Mouse (Mus musculus): Measurements from ENCODE around the gene Tnfrsf13b.

Tnfrsf13b gene

DNA sequence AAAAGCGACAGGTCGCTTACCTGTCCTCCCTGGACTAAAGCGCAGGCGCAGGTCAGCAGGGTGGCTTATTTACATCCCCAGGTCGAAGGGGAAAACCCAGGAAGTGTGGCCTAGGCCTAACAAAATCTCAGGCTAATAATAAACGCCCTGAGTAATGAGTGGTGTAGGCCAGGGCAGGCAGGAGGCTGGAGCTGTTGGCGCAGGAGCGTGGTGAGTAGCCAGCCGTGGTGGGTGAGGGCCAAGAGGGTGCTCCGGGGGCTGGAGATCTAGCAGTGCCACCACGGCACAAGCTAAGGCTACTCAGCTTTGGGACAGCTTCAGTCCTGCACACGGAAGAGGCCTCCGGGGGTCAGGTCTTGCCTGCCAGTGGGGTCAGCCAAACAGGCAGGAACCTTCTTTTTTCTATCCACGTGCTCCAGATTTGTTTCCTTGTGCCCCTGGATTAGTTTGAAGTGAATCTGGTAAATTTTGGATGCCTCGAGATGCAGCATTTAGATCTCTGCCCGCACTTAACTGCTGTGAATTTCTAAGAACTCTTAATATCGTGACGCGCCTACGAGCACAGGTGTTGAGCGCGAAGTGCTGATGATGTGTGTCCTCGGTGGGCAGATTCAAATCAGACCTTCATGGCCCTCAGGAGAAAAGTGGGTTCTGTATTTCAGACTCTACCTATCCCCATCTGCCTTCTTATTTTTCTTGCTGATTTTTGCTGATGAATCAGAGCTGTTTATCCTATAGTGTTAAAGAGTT is at the start of gene Tnfrsf13b:
Tnfrsf13b (plus strand) TSS at position 150 of the 750 bp plus-strand sequence.
- ChIA-PET CTCF (interaction anchor here in 2 of 4 experiments (0.7 to 1.2 kb wide), 2 partner anchors 17 to 220 kb away, joined by 3 to 4 read pairs; no protein-coding TSS in a partner anchor), POLR2A (interaction anchor here in 2 of 4 experiments (0.6 to 1.0 kb wide), 3 partner anchors 10 to 684 kb away, joined by 3 to 5 read pairs (median 3); no protein-coding TSS in a partner anchor)

DNA sequence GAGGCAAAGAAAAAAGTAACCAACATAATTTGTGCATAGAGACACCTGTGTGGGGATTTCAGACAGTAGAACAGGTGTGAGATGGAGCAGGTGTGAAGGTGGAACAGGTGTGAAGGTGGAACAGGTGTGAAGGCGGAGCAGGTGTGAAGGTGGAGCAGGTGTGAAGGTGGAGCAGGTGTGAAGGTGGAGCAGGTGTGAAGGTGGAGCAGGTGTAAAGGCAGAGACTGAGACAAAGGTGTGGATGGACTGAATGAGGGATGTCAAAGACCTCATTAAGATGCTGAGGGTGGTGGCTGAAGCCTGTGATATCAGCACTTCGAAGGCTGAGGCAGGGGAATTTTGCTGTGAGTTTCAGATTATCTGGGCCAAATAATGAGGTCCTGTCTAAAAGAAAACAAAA is 44.9 kb upstream of the Tnfrsf13b start:
- POLR2A ChIA-PET = no interaction called here
- CTCF ChIA-PET = no interaction called here

DNA sequence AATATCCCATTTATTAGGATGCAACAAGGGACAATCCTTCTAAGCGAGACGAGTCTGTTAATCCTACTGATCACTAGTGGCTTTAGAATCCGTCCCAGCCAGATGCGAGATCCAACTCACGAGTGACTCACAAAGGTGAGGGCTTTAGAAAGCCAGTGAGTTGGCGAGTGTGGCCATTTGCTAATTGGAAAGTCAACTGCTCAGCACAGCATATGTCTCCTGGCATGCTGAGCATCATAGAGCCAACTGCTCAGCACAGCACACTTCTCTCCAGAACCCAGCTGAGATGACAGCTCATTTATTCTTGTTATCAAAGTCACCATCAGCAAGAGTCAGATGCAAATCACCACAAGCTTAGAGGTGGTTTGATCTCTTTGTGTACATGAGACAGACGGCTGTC is 36.4 kb upstream of the Tnfrsf13b start:
- POLR2A ChIA-PET = interaction anchor here in 2 of 4 experiments (0.7 to 1.5 kb wide), 4 partner anchors 13 to 227 kb away, joined by 3 to 5 read pairs (median 4); partner anchors contain the start of gene Map2k3 (in 1 of the 2)
- CTCF ChIA-PET = interaction anchor here in 2 of 4 experiments (0.6 to 1.2 kb wide), 5 partner anchors 138 to 327 kb away, joined by 3 to 4 read pairs (median 3); partner anchors contain the start of gene Map2k3 (in 1 of the 2)

DNA sequence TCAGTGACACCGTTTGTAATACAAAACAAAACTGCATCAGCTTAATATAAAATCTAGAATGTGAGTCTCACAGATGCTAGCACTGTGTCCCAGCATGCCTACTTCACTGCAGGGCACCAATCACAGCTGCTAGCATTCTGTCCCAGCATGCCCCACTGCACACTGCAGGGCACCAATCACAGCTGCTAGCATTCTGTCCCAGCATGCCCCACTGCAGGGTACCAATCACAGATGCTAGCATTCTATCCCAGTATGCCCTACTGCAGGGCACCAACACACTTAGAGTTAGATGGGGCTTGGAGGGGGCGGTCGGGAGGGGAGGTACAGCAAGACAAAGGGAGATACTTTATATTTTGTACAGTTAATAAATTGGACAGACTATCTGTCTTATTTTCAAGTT is 35.4 kb upstream of the Tnfrsf13b start:
- CTCF ChIA-PET = interaction anchor here in 2 of 4 experiments (0.6 to 1.2 kb wide), 3 partner anchors 79 to 164 kb away, joined by 3 to 6 read pairs (median 4); partner anchors contain the start of gene Map2k3 (in 1 of the 2)
- POLR2A ChIA-PET = interaction anchor here in 1 of 4 experiments (0.5 to 0.7 kb wide), 2 partner anchors 139 to 1045 kb away, joined by 6 read pairs; no protein-coding TSS in a partner anchor

DNA sequence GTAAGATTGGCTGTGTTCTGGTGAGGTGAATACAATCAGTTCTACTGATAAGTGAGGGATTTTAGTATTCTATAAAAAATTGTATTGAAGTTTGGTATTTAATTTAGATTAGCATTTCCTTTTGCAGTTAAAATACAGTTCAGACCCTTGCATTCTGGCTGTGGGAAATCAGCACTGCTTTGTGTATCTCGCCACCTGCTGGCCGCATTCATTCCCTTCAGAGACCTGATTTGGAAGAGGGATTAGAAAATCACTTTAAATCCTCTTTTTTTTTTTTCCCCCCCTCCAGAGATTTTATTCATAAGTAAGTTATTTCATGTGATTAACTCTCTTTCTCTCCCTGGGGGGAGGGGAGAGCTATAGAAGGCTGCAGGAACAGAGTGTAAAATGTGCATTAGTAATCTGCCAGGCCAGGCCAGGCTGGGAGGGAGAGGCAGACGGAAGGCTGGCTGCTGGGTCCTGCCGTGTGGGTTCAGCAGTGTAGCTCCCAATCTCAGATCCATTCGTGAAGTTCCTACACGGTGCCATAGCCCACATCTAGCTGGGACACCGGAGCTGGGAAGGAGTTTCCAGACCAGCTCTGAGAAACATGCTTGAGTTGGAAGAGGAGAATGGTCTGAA is 34.8 kb upstream of the Tnfrsf13b start:
- CTCF ChIA-PET = interaction anchor here in 3 of 4 experiments (0.6 to 0.7 kb wide), 3 partner anchors 80 to 184 kb away, joined by 3 to 6 read pairs (median 3); no protein-coding TSS in a partner anchor
- POLR2A ChIA-PET = no interaction called here

DNA sequence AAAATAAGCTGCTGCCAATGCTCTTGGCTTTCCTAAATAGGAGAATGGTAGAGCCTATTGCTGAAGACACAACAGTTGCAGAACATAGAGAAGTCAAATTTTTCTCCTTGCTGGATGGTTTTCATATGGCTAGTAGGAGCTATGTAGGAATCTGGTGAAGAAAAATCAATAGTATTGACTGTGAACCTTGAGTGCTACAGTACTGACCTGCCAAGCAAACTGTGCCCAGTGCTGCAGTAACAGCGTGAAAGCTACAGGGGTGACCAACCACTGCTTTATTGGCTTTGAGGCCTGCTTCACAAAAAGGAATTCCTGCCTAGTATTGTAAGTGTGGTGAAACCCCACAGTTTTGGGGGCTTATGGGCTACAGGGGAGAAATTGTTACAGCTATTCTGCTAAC is 28.5 kb upstream of the Tnfrsf13b start:
- ChIA-PET POLR2A (interaction anchor here in 2 of 4 experiments (0.5 to 1.1 kb wide), 2 partner anchors 77 to 259 kb away, joined by 4 to 7 read pairs; partner anchors contain the start of gene Usp22 (in 1 of the 2)), CTCF (interaction anchor here in 2 of 4 experiments (0.6 to 0.7 kb wide), 2 partner anchors 240 to 400 kb away, joined by 3 read pairs; no protein-coding TSS in a partner anchor)

DNA sequence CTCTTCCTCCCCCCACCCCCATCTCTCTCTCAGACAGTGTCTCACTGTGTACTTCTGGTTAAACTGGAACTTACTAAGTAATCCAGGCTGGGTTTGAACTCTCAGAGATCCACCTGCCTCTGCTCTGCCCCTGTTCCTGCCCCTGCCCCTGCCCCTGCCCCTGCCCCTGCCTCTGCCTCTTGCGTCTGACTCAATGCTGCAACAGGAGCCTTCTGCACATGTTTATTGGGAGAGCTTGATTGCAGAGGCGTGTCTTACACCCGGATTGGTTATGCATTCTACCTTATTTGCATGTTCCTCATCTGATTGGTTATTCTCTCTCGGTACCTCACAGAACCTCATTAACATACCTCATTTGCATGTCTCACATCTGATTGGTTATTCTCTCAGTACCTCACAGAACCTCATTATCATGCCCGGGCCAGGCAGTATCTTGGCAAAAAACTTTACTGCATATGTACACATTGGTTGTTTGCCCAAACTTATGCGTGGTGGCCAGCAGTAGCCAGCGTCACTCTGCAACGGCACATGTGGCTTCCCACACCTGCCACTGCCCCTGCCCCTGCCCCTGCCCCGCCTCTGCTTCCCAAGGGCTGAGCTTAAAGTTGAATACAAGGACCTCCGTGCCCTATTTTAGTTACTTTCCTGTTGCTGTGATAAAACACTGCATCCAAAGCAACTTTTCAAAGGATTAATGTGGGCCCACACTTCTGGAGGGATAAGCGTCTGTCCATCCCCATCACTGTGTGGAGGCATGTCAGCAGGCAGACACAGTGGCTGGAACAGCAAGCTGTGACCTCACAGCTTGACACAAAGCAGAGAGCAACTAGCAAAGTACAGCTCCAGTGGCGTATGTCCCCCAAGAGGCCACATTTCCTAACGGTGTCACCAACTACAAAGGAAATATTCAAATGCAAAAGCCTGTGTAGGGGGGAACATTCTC is 23.9 kb upstream of the Tnfrsf13b start:
- ChIA-PET CTCF (interaction anchor here (0.6 to 3.4 kb wide), 7 partner anchors 18 to 126 kb away, joined by 3 to 18 read pairs (median 9); partner anchors contain the start of gene Kcnj12 (in 1 of the 4)), POLR2A (interaction anchor here in 3 of 4 experiments (0.6 to 1.8 kb wide), 9 partner anchors 15 to 743 kb away, joined by 3 to 6 read pairs (median 3); partner anchors contain the start of genes Aldh3a2 (in 1 of the 3) and Usp22 (in 1 of the 3))

DNA sequence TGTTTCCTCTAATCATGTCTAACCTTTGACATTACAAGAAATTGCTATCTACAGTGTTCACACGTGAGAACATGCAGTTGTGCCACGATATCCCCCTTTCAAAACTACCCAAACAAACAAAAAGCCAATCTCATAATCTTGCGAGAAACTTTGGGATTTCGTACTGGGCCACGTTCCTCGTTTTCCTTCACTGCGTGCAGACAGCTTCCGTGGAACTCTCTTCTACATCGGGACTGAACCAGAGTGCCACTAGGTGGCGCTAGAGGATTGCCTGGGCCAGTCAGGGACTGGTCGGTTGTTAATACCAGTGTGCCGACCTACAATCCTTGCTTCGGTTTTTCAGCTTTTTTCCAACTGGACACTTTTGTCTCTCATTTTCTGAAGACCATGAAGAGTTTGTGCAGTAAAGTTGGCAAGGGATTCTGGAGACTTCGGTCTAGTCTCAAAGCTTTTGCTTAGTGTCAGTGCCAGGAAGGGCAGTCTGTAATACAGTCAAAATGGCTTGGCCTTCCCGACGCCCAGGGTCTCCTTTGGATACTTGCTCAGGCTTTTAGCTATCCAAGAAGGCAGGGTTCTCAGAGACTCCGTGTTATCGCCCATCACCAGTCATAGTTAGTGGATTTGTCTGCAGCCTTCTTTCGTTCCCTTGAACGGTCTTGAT is 22.2 kb upstream of the Tnfrsf13b start:
- ChIA-PET POLR2A (interaction anchor here in 3 of 4 experiments (0.5 to 2.4 kb wide), 11 partner anchors 12 to 1362 kb away, joined by 3 to 7 read pairs (median 4); partner anchors contain the start of genes Aldh3a2 (in 1 of the 3), Mapk7 (in 1 of the 3) and Usp22 (in 1 of the 3)), CTCF (interaction anchor here (0.5 to 3.4 kb wide), 48 partner anchors 8 to 610 kb away, joined by 3 to 15 read pairs (median 4); partner anchors contain the start of genes Usp22 (in 2 of the 4), Kcnj12 (in 1 of the 4), Slc47a2 (in 1 of the 4) and Tmem11 (in 1 of the 4))

DNA sequence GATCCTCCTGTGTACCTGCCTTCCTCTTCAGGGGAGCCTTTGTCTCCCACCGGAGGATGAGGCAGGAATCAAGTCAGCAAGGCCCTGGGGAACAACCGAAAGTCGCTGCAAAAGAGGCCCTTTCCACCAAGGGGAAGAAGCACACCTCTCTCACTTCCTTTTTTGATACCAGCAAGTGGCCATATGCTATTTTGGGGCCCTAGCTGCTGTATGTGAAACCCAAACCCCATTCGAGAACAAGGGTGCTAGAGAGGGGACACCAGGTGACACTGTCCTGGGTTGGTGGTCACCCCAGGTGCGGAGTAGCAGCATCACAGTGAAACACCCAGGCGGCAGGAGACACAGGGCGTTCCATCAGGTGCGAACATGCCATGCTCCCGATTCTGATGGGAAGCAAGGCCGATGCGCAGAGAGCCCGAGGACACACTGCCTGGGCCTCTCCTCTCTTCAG is 17.6 kb upstream of the Tnfrsf13b start:
- CTCF ChIA-PET = no interaction called here

DNA sequence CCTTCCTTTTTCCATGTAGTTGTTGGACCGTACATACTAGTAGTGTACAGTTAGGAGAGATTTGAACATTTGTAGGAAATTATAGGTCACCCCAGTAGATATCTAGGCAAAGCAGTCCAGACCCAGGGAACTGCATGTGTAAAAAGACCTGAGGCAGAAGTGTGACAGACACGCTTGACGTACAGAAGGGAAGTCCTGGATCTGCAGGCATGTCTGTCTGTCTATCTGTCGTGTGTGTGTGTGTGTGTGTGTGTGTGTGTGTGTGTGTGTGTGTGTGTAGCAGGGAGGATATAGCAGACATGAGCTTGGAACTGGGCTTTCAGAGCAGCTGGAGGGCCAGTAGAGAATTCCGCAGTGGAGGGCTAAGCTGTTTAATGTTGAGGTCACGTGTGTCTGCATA is 16.8 kb upstream of the Tnfrsf13b start:
- ChIA-PET CTCF (interaction anchor here in 2 of 4 experiments (1.1 to 1.4 kb wide), 2 partner anchors 278 to 564 kb away, joined by 3 to 5 read pairs; no protein-coding TSS in a partner anchor), POLR2A (interaction anchor here in 2 of 4 experiments (1.0 to 1.2 kb wide), 2 partner anchors 20 to 65 kb away, joined by 3 to 4 read pairs; partner anchors contain the start of gene Usp22 (in 1 of the 2))

More for the DNA sequence above, 17.6 kb upstream of the Tnfrsf13b start:
- POLR2A ChIA-PET = no interaction called here

DNA sequence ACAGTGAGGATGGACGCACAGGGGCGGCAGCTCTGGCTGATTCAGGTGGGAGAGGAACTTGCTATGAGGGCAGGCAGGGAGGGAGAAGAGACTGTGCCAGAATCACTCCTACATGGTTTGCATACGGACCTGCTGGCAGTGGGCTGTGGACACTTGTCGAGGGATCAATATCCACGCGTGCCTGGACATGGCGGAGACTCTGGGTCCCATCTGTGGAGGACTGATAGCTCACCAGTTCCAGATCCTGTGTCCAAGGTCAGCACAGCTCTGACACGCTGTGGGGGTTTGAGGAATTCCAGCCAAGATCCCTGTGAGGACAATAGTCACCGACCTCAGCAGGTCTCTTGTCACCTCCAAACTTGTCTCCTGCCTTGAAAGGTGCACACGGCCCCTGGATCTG is 16.4 kb upstream of the Tnfrsf13b start:
- ChIA-PET POLR2A (interaction anchor here in 2 of 4 experiments (1.0 to 1.2 kb wide), 3 partner anchors 20 to 65 kb away, joined by 3 to 4 read pairs (median 4); partner anchors contain the start of gene Usp22 (in 2 of the 2)), CTCF (interaction anchor here in 2 of 4 experiments (1.0 to 1.4 kb wide), 3 partner anchors 36 to 564 kb away, joined by 3 to 5 read pairs (median 3); no protein-coding TSS in a partner anchor)

DNA sequence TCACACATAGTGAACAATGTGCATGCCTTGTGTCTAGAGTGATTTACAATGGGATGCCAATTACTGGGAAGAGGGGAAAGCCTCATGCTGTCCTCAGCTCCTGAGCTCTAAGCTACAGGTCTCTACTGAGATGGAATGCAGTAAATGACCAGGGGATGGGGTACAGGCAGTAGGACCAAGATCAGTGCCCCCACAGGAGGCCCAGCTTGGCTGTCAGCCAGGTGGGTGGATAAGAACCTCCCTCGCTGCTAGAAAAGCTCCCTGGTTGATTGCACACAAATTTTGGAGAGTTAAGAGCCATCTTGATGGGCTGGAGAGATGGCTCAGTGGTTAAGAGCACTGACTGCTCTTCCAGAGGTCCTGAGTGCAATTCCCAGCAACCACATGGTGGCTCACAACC is 15.6 kb upstream of the Tnfrsf13b start:
- POLR2A ChIA-PET = interaction anchor here in 2 of 4 experiments (1.0 to 1.2 kb wide), 2 partner anchors 64 kb away, joined by 4 read pairs; partner anchors contain the start of gene Usp22 (in 2 of the 2)
- CTCF ChIA-PET = interaction anchor here in 2 of 4 experiments (0.6 to 1.4 kb wide), 3 partner anchors 36 to 277 kb away, joined by 3 to 4 read pairs (median 3); no protein-coding TSS in a partner anchor

DNA sequence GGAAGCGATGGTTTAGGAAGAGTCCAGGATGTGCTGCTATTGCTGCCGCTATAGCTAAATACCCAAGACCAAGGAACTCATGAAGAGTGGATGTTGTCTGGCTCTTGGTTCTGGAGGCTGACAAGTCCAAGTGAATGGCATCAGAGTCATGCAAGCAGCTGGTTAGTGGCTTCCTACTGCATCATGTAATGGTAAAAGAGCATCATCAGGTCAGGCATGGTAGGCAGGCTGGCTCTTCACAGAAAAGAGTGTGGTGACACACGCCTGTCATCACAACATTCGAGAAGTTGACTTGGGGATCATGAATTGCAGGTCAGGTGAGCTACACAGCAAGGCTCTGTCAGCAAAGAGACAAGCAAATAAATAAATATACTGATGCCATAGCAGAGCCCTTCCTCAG is 15.1 kb upstream of the Tnfrsf13b start:
- CTCF ChIA-PET = no interaction called here
- POLR2A ChIA-PET = no interaction called here

DNA sequence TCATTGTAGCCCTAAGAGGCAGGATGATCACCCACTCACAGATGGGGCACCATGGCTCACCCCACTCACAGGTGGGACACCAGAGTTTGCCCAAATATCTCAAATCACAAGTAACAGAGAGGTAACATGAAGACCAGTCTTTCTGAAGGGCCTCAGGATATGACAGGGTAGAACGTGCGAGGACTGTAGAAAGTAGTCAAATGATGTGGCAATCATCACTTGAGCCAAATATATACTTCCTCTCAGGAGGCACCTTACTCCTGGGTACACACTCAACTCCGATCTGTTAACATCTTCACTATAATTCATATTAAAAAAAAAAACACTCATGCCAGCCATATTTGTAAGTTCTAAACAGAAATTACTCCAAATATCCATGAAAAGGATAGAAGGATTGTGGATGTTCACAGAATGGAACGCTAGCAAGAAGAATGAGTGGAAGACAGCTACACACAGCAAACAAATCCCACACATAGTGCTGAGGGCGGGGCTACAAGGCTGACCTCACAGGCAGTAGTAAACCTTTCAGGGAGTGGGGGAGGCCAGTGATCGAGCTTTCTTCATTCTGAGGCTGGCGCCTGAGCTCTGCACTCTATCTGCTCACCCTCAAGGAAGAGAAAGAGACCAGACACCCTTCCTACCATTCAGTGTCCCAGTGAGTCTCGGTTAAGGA is 14.1 kb upstream of the Tnfrsf13b start:
- CTCF ChIA-PET = interaction anchor here in 1 of 4 experiments (1.2 kb wide), 1 partner anchor 8 kb away, joined by 3 read pairs; no protein-coding TSS in a partner anchor
- POLR2A ChIA-PET = interaction anchor here in 2 of 4 experiments (0.6 to 1.1 kb wide), 4 partner anchors 9 to 563 kb away, joined by 3 to 4 read pairs (median 3); no protein-coding TSS in a partner anchor

DNA sequence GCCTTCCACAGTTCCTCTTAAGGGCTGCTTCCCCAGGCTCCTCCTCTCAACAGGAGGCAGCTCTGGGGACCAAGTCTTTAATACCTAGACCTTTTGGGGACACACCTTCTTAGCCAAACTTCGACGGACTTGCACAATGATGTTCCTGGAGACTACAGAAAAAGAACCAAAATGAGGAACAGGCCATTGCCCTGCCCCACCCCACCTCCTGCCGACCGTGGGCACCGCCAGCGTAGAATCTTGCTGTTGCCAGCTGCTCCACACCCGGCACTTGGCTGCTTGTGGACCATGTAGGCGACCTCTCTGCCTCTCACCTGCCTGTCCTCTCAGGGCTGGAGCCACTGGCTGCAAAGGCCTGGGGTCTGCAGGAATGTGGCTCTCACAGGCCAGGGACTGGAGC is 10.3 kb upstream of the Tnfrsf13b start:
- ChIA-PET POLR2A (interaction anchor here (0.5 to 1.6 kb wide), 6 partner anchors 8 to 151 kb away, joined by 3 to 7 read pairs (median 3); partner anchors contain the start of genes Aldh3a2 (in 1 of the 4) and Usp22 (in 1 of the 4)), CTCF (interaction anchor here in 3 of 4 experiments (0.9 to 2.6 kb wide), 4 partner anchors 10 to 30 kb away, joined by 3 to 13 read pairs (median 6); no protein-coding TSS in a partner anchor)
